Mouse (Mus musculus): Measurements from ENCODE around the gene Tectb. TPM values are rescaled to one million over a fixed set of nuclear protein-coding genes. Genes with fewer than 3 reads are reported as not detected.

Gene Tectb
- polyA plus RNA-seq, 1 experiment = not detected

- Histone ChIP-seq H3K4me3 (ENCODE audit: low read depth, low read length) (no peak overlapping the region), H3K4me1 (ENCODE audit: control insufficient read depth, insufficient read depth, insufficient read length, low read length) (no peaks in the 10 kb centered on the region), H3K36me3 (ENCODE audit: control insufficient read depth, insufficient read depth, low read length) (no peaks in the 10 kb centered on the region), H3K27ac (ENCODE audit: insufficient read depth, low read depth, low read length) (no peak overlapping the region), H3K27me3 (ENCODE audit: control insufficient read depth, insufficient read depth, low read length) (no peaks in the 10 kb centered on the region)
- no peak for TF ChIP-seq CTCF (IDR thresholded peaks at IDR 0.05; ENCODE audit: extremely low read depth, insufficient read length, insufficient replicate concordance, low read depth, low read length)
- TF ChIP-seq POLR2A (IDR thresholded peaks at IDR 0.05; ENCODE audit: low read depth, low read length) = no peak
- 43% methylated on average over 21 of the region's 21 CpGs for WGBS
These were observed 11.9 kb downstream of the Tectb start for GRCm38 (mm10) chr19:55192254-55192945.

GRCm38 (mm10) chr19:55193717-55194394 lies 13.3 kb downstream of the Tectb start:
- Histone ChIP-seq H3K4me1 (ENCODE audit: control insufficient read depth, insufficient read depth, insufficient read length, low read length) (no peaks in the 10 kb centered on the region), H3K36me3 (ENCODE audit: control insufficient read depth, insufficient read depth, low read length) (no peaks in the 10 kb centered on the region), H3K4me3 (ENCODE audit: low read depth, low read length) (no peak overlapping the region), H3K27ac (ENCODE audit: insufficient read depth, low read depth, low read length) (no peak overlapping the region), H3K27me3 (ENCODE audit: control insufficient read depth, insufficient read depth, low read length) (no peaks in the 10 kb centered on the region)
- WGBS = 85% methylated on average over 11 of the region's 11 CpGs
- TF ChIP-seq CTCF (IDR thresholded peaks at IDR 0.05; ENCODE audit: extremely low read depth, insufficient read length, insufficient replicate concordance, low read depth, low read length) (no peak), POLR2A (IDR thresholded peaks at IDR 0.05; ENCODE audit: low read depth, low read length) (no peak)

GRCm38 (mm10) chr19:55194520-55195170 lies 14.1 kb downstream of the Tectb start:
- no peak overlapping the region for H3K27ac ChIP-seq (ENCODE audit: insufficient read depth, low read depth, low read length)
- no peak for TF ChIP-seq POLR2A (IDR thresholded peaks at IDR 0.05; ENCODE audit: low read depth, low read length)
- no peak for TF ChIP-seq CTCF (IDR thresholded peaks at IDR 0.05; ENCODE audit: extremely low read depth, insufficient read length, insufficient replicate concordance, low read depth, low read length)
- no peaks in the 10 kb centered on the region for H3K27me3 ChIP-seq (ENCODE audit: control insufficient read depth, insufficient read depth, low read length)
- WGBS = 77% methylated on average over 7 of the region's 7 CpGs
- no peak overlapping the region for H3K4me3 ChIP-seq (ENCODE audit: low read depth, low read length)
- no peaks in the 10 kb centered on the region for H3K4me1 ChIP-seq (ENCODE audit: control insufficient read depth, insufficient read depth, insufficient read length, low read length)
- no peaks in the 10 kb centered on the region for H3K36me3 ChIP-seq (ENCODE audit: control insufficient read depth, insufficient read depth, low read length)

- no peaks in the 10 kb centered on the region for H3K27me3 ChIP-seq (ENCODE audit: control insufficient read depth, insufficient read depth, low read length)
- H3K4me1 ChIP-seq (ENCODE audit: control insufficient read depth, insufficient read depth, insufficient read length, low read length) = no peaks in the 10 kb centered on the region
- H3K36me3 ChIP-seq (ENCODE audit: control insufficient read depth, insufficient read depth, low read length) = no peaks in the 10 kb centered on the region
- TF ChIP-seq POLR2A (IDR thresholded peaks at IDR 0.05; ENCODE audit: low read depth, low read length) = no peak
- no peak for TF ChIP-seq CTCF (IDR thresholded peaks at IDR 0.05; ENCODE audit: extremely low read depth, insufficient read length, insufficient replicate concordance, low read depth, low read length)
- no peak overlapping the region for H3K4me3 ChIP-seq (ENCODE audit: low read depth, low read length)
- H3K27ac ChIP-seq (ENCODE audit: insufficient read depth, low read depth, low read length) = no peak overlapping the region
- 77% methylated on average over 3 of the region's 3 CpGs for WGBS
These were observed 15.0 kb downstream of the Tectb start for GRCm38 (mm10) chr19:55195574-55195973.

- TF ChIP-seq CTCF (IDR thresholded peaks at IDR 0.05; ENCODE audit: extremely low read depth, insufficient read length, insufficient replicate concordance, low read depth, low read length) (peak; percentile 80; the same call in 1 of the 2 replicates), POLR2A (IDR thresholded peaks at IDR 0.05; ENCODE audit: low read depth, low read length) (no peak)
These were observed 17.8 kb downstream of the Tectb start for GRCm38 (mm10) chr19:55198303-55198702.

GRCm38 (mm10) chr19:55206482-55207138 lies 26.1 kb downstream of the Tectb start:
- no peaks in the 10 kb centered on the region for H3K36me3 ChIP-seq (ENCODE audit: control insufficient read depth, insufficient read depth, low read length)
- WGBS = 38% methylated on average over 8 of the region's 8 CpGs

More at GRCm38 (mm10) chr19:55198303-55198702, 17.8 kb downstream of the Tectb start:
- WGBS = 35% methylated on average over 5 of the region's 5 CpGs
- Histone ChIP-seq H3K27me3 (ENCODE audit: control insufficient read depth, insufficient read depth, low read length) (no peaks in the 10 kb centered on the region), H3K4me1 (ENCODE audit: control insufficient read depth, insufficient read depth, insufficient read length, low read length) (no peaks in the 10 kb centered on the region), H3K27ac (ENCODE audit: insufficient read depth, low read depth, low read length) (no peak overlapping the region), H3K36me3 (ENCODE audit: control insufficient read depth, insufficient read depth, low read length) (no peaks in the 10 kb centered on the region), H3K4me3 (ENCODE audit: low read depth, low read length) (no peak overlapping the region)

More at GRCm38 (mm10) chr19:55206482-55207138, 26.1 kb downstream of the Tectb start:
- no peak for TF ChIP-seq POLR2A (IDR thresholded peaks at IDR 0.05; ENCODE audit: low read depth, low read length)
- TF ChIP-seq CTCF (IDR thresholded peaks at IDR 0.05; ENCODE audit: extremely low read depth, insufficient read length, insufficient replicate concordance, low read depth, low read length) = no peak
- H3K4me1 ChIP-seq (ENCODE audit: control insufficient read depth, insufficient read depth, insufficient read length, low read length) = no peaks in the 10 kb centered on the region
- no peak overlapping the region for H3K27ac ChIP-seq (ENCODE audit: insufficient read depth, low read depth, low read length)
- H3K4me3 ChIP-seq (ENCODE audit: low read depth, low read length) = no peak overlapping the region
- H3K27me3 ChIP-seq (ENCODE audit: control insufficient read depth, insufficient read depth, low read length) = no peaks in the 10 kb centered on the region

All from small intestine, adult 2 months (tissue).